Mouse (Mus musculus): ENCODE measurements at regions not wholly inside any gene's neighbourhood (a gene's known extent, or its start where the extent isn't known, plus 50 kb on each side); places are given as distances from the start of the nearest gene placed in this dataset.

DNA sequence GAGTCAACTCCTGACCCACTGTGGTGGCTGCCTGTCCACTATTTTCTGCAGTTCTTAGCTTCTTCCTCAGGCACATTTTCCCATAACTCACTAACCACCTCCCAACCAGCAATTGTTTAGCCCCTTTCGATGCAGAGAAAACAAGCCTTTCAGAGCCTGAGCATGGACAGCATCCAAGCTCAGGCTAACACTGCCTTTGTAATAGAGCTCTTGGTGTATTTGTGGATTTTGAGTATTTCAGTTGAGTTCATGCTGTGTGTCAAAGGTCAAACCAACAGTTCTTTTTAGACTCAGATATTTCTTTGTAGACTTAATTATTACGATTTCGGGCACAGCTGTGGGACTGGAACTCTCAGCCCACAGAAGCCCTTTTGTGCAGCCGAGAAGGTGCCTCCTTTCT lies 159.0 kb downstream of the Kif20b start:
- no peak for TF ChIP-seq CTCF (IDR thresholded peaks at IDR 0.05 in 2 of 3, conservative IDR thresholded peaks at IDR 0.05 in 1 of 3; ENCODE audit: control insufficient read depth in 1 of 3, insufficient read depth in 1 of 3, low read depth in 2 of 3, low read length in 3 of 3, poor library complexity in 1 of 3, severe bottlenecking in 1 of 3)
- TF ChIP-seq ZNF384 (IDR thresholded peaks at IDR 0.05; ENCODE audit: low read depth, low read length): no peak
- TF ChIP-seq SIN3A (IDR thresholded peaks at IDR 0.05; ENCODE audit: low read length): no peak
- no peak for TF ChIP-seq POLR2AphosphoS2 (IDR thresholded peaks at IDR 0.05; ENCODE audit: low read length)
- TF ChIP-seq NELFE (IDR thresholded peaks at IDR 0.05; ENCODE audit: low read depth, low read length): no peak
- TF ChIP-seq GATA1 (IDR thresholded peaks at IDR 0.05; ENCODE audit: low read depth, low read length): no peak
- no peak for TF ChIP-seq ZMIZ1 (IDR thresholded peaks at IDR 0.05; ENCODE audit: low read depth, low read length)
- no peak for TF ChIP-seq POLR2A (IDR thresholded peaks at IDR 0.05; ENCODE audit: control insufficient read depth in 1 of 2, insufficient read depth in 1 of 2, low read depth in 1 of 2, low read length in 2 of 2, poor library complexity in 1 of 2)
- TF ChIP-seq HCFC1 (IDR thresholded peaks at IDR 0.05; ENCODE audit: low read depth, low read length): no peak
